Mouse (Mus musculus) embryonic fibroblast, embryonic 13.5 days (primary cell): ENCODE data around the gene Klhdc4.

Experiments
- CTCF ChIP-seq: IDR thresholded peaks from 2 replicates; pipeline ENCODE4 v1.5.1; 2011; ENCODE audit warnings: mild to moderate bottlenecking, control low read depth, low read length, moderate library complexity, borderline replicate concordance; ENCODE audit not compliant: insufficient read depth
- POLR2A ChIP-seq: IDR thresholded peaks from 2 replicates; pipeline ENCODE4 v1.6.1; 2011; ENCODE audit warnings: low read depth, mild to moderate bottlenecking, control low read depth, low read length, moderate library complexity

DNA sequence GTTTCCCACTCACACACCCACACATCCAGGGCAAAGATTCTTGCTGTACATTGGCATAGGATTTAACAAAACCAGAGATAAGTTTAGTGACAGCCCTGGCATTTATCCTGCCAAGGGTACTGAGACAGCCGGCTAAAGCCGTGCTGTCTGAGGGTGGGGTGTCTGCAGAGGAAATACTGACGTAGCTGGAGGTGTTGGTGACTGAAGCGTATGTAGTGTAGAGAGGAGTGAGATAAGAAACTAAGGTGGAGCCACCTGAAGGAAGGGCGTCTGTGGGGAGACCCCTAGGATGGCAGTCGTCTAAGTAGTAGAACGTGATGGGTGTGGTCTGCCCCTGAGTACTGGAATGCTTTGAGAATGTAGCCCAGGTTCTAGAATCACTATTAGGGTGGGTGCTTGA lies 23.1 kb upstream of the Klhdc4 start:
- TF ChIP-seq CTCF (no peak), POLR2A (no peak)
